Mouse (Mus musculus): Measurements from ENCODE around the gene Olfr1417.

The Olfr1417 gene

DNA sequence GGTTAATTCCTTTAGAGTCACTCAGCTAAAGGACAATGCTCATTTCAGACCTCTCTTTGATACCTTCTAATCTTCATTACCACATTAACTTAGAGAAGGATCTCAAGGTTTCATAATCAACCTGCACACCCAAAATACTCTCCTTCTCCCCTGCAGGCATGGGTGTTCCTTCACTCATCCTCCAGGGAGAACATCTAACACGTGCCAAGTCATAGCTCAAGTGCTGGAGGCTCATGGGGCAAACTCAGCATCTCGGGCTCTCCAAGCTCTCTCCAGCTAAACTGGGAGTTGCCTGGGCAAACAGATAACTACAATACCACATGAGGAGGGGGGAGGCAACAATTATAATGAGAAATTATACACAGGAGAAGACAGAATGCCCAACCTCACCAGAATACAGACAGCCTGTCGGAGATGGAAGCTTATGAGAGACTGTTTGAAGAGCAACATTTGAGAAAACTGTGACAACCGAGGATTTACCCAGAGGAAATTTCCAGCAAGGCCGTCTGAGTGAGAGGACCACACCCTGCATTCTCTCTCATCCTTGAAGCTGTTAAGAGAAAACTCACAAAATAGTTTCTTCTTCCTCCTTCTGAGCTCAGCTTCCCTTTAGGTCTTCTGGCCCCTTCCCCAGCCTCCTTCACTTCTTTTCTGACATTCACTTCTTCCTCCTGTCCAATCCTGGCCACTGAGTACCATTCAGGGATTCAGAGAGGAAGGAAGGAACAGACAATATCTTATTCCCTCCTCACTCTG is 28.8 kb downstream of the Olfr1417 start:
- DNase-seq = no peak

DNA sequence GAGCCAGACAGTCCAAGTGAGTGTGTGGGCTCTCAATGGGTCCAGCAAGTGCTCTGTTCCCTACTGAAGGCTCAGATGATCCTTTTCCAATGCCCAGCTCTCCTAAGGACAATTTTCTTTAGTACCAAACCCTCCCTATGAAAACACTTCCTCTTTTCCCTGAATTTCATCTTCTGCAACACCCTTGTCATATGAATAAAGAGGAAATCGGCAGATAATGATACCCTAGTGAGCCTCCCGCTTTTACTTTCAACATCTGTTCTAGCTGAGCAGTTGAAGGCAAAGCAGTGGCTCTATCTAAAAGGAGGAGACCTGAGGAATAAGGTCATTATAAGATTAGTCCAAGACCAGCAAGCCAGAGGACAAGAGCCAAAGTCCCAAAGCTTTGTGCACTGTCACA is 30.6 kb downstream of the Olfr1417 start:
- DNase-seq = no peak

DNA sequence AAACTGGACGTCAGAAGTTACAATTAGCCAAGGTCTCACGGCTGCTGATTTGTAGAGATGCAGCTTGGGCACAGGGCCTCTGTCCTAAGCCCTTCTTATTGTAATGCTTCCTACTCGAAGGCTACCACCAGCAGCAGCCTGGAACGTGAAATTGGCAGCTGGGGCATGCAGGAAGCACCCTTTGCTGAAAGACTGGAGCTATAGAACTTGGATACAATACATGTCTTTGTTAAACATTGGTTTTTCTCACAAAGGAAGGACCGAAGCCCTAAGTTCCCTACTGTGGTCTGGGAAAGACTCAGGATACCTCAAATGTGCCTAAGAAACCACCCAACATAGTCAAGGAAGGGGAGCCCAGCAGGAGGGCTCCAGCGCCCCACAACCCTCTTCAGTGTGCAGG is 31.2 kb downstream of the Olfr1417 start:
- no peak for DNase-seq

DNA sequence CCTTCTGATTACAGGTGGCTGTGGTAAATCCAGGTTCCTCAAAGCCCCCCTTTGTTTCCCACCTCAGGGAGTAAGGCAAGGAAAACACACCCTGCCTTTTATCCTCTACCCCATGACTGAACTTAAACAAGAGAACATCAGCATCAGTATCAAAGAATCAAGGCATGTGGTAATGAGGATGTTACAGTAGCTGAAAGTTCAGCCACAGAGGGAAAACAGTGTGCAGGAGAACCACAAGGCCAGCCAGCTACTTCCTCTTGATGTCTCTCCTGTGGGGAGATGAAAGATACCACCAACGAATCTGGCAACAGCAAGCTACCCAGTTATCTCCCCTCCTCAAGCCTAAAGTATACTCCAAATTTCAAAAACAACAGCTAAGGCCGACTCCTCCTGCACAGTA is 31.8 kb downstream of the Olfr1417 start:
- no peak for DNase-seq

DNA sequence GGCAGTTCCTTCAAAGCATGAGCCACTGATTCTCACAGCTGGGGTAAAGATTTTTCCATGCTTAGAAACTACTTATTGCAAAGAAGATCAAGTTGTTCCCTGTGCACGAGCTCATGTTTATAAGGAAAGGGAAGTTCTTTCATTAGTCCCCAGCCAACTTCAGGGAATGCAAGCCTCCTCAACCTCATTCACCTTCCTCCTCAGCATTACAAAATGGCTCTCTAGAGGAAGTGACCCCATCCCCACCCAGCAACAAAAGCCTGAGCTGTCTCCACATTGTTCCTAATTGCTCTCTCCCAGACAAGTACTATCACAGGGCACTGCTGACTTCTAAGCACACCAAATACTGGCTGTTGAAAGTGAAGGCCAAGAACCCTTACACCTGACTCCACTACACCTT is 34.6 kb downstream of the Olfr1417 start:
- no peak for DNase-seq

DNA sequence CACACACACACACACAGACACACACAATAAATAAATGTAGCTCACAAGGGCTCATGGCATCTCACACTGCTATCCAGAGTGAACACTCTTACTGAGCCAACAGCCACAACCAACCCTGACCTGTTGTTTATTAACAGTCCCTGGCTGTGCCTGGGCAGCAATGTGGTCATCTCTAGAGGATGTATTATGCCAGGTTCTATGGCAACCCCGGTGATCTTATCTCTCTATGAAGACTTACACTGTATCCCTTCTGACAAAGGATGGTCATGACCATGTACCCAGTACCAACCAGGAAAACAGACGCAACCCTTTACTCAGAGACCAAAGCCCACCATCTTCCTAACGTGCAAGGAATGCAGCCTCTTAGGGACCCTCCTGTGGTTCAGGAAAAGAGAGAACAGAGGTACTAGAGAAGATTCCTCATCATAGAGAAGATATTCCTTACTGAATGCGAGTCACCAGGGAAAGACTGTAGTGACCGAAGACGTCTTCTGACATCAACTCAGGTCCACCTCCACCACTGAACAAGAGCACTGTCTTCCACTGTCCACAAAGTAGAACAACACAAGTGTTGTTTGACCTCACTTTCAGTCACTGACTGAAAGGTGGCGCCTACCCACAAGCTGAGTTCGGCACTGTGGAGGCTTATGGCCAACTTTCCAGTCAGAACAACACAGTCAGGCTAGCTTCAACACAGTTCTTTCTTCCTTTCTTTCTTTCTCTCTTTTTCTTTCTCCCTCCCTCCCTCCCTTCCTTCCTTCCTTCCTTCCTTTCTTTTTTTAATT is 38.3 kb downstream of the Olfr1417 start:
- DNase-seq = no peak

DNA sequence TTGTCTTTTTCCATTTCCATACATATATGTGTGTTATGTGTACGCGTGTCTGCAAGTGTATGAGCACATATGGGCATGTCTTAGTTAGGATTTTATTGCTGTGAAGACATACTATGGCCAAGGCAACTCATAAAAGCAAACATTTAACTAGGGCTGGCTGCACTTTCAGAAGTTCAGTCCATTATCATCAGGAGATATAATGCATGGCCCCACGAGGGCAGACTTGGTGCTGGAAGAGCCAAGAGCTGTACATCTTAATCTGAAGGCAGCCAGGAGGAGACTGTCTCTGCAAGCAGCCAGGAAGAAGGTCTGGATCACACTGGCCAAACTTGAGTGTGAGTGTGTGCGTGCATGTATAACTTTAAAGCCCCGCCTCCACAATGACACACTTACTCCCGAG is 44.6 kb downstream of the Olfr1417 start:
- no peak for DNase-seq

DNA sequence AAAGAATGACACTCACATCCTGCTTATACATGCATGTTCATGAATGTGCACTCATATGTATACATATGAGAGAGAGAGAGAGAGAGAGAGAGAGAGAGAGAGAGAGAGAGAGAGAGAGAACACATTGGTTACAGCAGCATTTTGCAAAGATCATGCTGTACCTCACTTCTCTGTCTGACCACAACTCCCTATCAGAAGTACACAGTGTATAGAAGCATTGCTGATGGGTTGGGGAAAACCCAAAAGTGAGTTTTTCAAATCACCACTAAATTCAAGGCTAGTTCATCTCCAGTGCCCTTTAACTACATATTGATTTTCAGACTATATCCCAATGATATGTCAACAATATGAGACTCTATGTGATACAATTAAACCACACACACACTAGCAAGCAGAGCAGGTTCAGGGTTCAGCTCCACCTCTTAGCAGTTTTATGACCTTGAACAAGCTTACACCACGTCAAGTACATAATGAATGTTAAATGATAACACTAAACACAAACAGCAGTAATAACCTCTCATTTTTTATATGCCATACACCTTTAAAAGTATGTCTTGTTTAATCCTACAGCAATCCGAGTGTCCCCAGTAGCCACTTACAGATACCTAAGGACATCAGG is 45.2 kb downstream of the Olfr1417 start:
- DNase-seq = no peak

DNA sequence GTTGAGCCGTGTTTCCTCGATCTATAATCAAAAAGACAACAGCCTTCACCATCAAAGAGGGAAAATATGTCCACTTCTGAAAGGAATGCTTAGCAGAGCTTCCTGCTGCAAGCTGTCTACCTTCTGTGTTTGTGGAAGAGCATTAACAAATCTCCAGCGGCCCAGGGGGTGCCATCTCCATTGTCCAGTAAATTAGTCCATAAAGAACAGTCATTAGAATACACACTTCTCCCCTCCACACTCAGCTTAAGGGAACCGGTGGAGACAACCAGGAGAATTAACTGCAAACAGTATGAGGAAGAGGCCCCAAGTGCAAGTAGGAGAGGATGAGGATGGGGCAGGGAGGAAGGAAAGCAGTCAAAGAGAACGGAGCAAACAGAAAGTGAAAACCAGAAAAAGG is 47.2 kb downstream of the Olfr1417 start:
- DNase-seq = no peak

DNA sequence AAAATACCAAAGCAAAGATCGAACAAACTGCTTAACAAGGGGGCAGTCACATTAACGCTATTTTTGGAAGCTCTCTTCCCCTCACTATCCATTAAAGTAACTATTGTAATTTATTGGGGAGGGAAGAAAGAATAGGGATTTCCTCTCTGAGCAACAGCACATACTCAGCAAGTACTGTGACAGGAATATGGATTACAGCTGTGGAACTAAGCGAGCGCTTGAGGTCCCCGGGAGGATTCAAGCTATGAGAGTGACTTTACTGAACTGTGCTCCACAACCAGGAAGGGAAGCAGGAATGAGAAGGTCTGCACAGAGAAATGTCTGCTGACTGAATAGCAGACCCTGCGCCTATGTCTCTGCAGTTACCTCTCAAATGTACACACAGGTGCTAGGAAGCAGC is 50.1 kb downstream of the Olfr1417 start:
- no peak for DNase-seq

DNA sequence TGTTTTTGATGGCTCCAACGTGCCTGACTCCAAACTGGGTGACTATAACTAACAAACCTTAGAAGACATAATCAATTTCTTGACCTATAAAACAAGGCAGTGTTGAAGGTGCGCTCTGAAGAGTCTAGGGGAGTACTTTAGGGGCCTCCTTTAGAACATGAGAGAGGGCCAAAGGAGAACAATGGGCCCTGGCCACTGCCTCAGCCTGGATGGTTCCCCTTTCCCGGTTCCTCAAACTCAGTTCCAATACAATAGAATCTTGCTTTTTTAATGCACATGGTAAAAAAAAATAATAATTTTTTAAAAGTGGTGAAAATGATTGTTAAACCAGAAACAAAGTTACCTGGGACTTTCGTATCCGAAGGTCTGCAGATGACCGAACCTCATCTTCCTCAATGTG is 51.2 kb downstream of the Olfr1417 start:
- no peak for DNase-seq

DNA sequence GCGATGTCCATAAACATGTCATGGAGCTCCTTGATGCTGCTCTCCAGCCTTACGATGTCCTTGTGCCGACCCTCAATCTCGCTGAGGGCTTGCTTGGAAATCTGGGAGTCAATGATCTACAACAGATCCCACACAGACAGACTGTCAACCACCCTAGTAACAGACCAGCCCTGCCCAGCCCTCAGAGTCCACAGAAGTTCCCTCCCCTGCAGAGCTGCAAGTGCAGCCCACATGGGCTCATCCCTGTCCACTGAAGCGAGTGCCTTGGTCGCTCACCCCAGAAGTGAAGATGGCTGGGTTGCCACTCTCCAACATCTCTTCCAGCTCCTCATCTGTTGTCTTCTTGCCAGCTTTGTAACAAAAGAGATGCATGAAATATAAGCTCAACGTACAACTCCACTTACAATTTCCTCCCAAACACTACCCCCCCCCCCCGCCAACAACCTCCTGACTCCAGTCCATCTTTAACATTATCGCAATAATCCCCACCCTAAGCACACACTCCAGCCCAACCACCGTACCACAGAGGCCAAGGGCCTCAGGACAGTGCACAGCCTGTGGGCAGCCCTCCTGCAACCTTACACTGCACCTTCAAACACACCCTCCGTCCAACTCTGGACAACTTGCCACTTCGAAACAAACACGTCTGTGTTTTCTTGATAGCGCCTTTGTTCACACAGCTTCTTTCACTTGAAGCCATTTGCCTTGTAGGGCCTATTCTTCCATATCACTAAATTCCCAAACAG is 53.4 kb downstream of the Olfr1417 start:
- DNase-seq = no peak

DNA sequence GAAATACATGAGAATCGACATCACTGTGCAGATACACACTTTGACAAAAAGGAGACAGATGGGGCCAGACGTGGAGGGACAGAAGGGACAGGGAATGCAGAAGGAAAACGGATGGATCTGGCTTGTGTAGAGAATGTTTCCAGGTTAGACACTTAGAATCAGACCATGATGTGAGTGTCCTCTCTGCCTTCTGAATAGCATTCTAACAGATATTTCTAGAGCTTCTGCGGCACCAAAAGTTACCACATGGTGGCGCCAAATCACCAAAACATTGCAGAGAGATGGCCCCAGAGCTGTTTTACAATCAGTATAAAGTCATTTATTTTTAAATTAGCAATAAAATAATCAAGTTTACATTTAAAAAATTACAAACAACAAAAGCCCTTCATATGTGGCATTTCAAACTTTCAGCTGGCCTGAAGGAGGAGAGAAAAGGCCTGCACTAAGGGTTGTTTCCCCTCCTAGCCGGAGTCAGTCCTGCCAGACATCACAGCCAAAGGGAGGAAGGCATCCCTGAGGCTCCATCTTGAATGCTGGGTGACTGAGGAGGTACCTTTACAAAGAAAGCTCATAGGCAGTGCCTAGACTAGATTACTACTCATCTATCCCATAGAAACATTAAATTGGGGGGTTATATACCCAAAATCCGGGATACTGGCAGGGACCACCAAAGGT is 61.7 kb downstream of the Olfr1417 start:
- DNase-seq = peak; percentile 74 to 79
